Mouse (Mus musculus) layer of hippocampus, postnatal 25 days (tissue): Measurements from ENCODE around the gene Nfkbiz. TPM values are rescaled to one million over a fixed set of nuclear protein-coding genes. Genes with fewer than 3 reads are reported as not detected.
"Not testable (repeated sequence)": the region's sequence is repeated elsewhere in the genome, so short reads cannot be mapped to it uniquely, and the experiment has no call there.

ENCODE experiments used
- DNase-seq, 2 experiments: peaks; one replicate each; pipeline ENCODE4 v3.0.0; 2022; ENCODE audit warnings: mixed read lengths in 2 of 2, low spot score in 1 of 2; ENCODE audit errors: extremely low spot score in 1 of 2
- total RNA-seq, 2 experiments: library from RNA; stranded (reverse); gene quantifications; 2 replicates each; pipeline ENCODE4 v1.2.3; 2021

Nfkbiz gene
- total RNA-seq, result 1 to 10 TPM; 5.2 to 5.8 TPM

GRCm38 (mm10) chr16:55838510-55839474 lies at the start of gene Nfkbiz:
Gene Nfkbiz (minus strand): TSS chr16:55838899.
- peak; percentile 70 to 76 for DNase-seq

- no peak for DNase-seq
Measured at GRCm38 (mm10) chr16:55887814-55888583, 49.3 kb upstream of the Nfkbiz start.

GRCm38 (mm10) chr16:55884246-55884645 lies 45.5 kb upstream of the Nfkbiz start:
- no peak for DNase-seq

GRCm38 (mm10) chr16:55876025-55876424 lies 37.3 kb upstream of the Nfkbiz start:
- no peak for DNase-seq

- DNase-seq, result no peak
Measured at GRCm38 (mm10) chr16:55863832-55864231, 25.1 kb upstream of the Nfkbiz start.

GRCm38 (mm10) chr16:55863149-55863815 lies 24.6 kb upstream of the Nfkbiz start:
- peak; percentile 32 to 63 for DNase-seq

- no peak for DNase-seq
Measured at GRCm38 (mm10) chr16:55861104-55861503, 22.4 kb upstream of the Nfkbiz start.

GRCm38 (mm10) chr16:55859421-55859820 lies 20.7 kb upstream of the Nfkbiz start:
- not testable (repeated sequence) for DNase-seq

GRCm38 (mm10) chr16:55858465-55858864 lies 19.8 kb upstream of the Nfkbiz start:
- peak; percentile 53 to 79 for DNase-seq

GRCm38 (mm10) chr16:55852943-55853727 lies 14.4 kb upstream of the Nfkbiz start:
- DNase-seq, result peak; percentile 50 to 90

GRCm38 (mm10) chr16:55852515-55852914 lies 13.8 kb upstream of the Nfkbiz start:
- DNase-seq, result no peak

GRCm38 (mm10) chr16:55850485-55850884 lies 11.8 kb upstream of the Nfkbiz start:
- DNase-seq, result no peak

- DNase-seq, result no peak
Measured at GRCm38 (mm10) chr16:55847679-55848078, 9.0 kb upstream of the Nfkbiz start.

GRCm38 (mm10) chr16:55844847-55845246 lies 6.1 kb upstream of the Nfkbiz start:
- DNase-seq, result no peak

GRCm38 (mm10) chr16:55843919-55844318 lies 5.2 kb upstream of the Nfkbiz start:
- DNase-seq, result no peak

- no peak for DNase-seq
Measured at GRCm38 (mm10) chr16:55843134-55843533, 4.4 kb upstream of the Nfkbiz start.

- DNase-seq, result no peak
Measured at GRCm38 (mm10) chr16:55841506-55841905, 2.8 kb upstream of the Nfkbiz start.

GRCm38 (mm10) chr16:55838129-55838509 lies 580 bp downstream of the Nfkbiz start:
- no peak for DNase-seq

- not testable (repeated sequence) for DNase-seq
Measured at GRCm38 (mm10) chr16:55837653-55838052, 1.0 kb downstream of the Nfkbiz start.

GRCm38 (mm10) chr16:55837168-55837567 lies 1.5 kb downstream of the Nfkbiz start:
- DNase-seq, result no peak
